Mouse (Mus musculus): ENCODE measurements around the gene Olfr643.

- TF ChIP-seq TAL1 (IDR thresholded peaks at IDR 0.05; ENCODE audit: low read length) (no peak), GATA1 (IDR thresholded peaks at IDR 0.05; ENCODE audit: low read length) (no peak)
Measured at GRCm38 (mm10) chr7:104143179-104143578, 6.0 kb upstream of the Olfr643 start, which contains the start of gene Ubqln3.
